Mouse (Mus musculus): ENCODE data around the gene Ovca2. TPM values are rescaled to one million over a fixed set of nuclear protein-coding genes. Genes with fewer than 3 reads are reported as not detected.

The Ovca2 gene
- total and polyA plus RNA-seq, 3 experiments: 7.0 to 26.5 (median 20.4) TPM

DNA sequence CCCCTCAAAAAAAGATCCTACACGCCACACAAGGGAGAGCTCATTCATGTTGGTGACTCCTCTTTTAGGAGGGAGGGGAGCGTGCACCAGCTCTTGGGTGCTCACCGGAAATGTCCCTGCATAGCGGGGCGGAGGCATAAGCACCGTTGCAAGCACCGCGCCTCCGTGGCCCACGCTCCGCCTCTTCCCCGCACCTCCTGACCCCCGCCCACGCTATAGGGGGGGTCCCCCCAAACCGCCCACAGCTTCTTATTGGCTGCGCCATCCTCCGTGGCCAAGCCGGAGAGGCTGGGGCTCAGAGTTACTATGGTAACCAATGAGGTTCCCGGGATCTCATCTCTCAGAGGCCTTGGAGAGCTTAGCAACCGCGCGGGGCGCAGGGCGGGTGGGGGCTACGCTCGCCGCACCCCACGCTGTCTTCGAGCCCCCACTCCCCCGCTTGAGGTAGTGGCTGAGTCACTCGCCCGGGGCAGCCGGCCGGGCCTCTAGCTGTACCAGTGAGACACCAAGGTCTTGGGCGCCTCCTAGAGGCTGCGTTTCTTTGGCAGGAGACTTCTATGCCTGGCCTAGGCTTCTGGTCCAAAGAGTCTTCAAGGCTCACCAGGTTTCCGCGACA, 8.4 kb downstream of the Ovca2 start:
- peak; percentile 95 for DNase-seq

DNA sequence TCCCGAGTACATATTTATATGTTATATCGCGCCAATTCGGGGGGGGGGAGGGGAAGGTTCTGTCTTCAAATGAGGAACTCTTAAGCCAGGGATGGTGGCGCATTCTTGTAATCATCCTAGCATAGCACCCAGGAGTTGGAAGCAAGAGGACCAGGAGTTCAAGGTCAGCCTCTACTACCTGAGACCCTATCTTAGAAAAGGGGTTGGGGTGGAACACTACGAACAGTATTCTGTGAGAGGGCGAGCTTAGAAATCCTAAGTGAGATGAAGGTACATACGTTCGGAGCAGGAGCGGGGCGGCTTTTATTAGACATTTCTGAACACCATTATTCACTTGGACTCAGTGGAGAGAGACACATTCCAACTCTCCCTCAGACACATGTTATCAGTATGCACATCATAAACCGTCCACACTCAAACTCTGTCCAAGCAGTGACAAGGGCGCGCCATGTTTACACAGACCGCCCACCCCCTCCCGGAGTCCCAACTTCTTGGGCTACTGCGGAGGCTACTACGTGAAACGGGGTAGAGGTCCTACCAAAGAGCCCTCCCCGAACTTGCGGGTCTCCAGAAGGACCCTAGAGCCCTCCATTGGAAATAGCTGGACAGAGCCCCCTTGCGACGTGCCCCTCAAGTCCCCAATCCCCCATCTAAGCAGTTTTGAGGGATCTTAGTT, 9.1 kb downstream of the Ovca2 start, which contains the start of gene Hic1:
Hic1 (minus strand) TSS at position 115 of the 676 bp plus-strand sequence.
- DNase-seq: peak; percentile 44

DNA sequence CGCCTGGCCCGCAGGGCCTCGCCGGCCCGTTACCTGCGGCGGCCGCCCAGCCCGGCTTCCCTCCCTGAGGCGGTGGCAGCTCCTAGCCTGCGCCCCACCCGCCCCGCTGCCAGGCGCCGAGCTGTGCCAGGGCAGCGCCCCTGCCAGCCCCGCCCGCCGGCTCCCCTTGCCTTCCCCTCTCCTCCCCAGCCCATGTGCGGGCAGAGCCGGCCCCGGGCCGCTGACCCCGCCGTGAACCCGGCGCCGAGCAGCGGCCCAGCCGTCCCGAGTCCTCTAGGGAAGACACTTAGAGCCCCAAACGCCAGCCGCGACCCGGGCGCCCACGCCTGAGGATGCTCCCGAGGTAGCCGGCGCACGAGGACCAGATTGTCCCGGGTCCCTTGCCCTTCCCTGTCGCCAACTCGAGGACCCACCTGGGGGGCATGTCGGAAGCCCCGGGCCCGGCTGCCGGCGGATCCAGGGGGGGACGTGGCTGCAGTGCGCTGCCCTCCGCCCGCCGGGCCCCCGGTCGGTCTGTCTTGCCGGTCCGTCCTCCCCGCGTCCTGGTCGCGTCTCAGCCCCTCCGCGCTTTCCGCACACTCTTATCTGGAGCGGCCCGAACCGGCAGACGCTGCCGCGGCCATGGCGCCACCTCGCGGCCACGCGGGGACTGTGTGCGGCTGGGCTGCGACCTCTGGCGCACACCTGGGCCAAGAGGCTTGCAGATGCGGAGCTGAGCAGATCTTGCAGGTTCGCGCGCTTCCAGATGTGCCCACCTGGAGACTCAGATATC, 9.9 kb downstream of the Ovca2 start:
- peak; percentile 89 for DNase-seq

DNA sequence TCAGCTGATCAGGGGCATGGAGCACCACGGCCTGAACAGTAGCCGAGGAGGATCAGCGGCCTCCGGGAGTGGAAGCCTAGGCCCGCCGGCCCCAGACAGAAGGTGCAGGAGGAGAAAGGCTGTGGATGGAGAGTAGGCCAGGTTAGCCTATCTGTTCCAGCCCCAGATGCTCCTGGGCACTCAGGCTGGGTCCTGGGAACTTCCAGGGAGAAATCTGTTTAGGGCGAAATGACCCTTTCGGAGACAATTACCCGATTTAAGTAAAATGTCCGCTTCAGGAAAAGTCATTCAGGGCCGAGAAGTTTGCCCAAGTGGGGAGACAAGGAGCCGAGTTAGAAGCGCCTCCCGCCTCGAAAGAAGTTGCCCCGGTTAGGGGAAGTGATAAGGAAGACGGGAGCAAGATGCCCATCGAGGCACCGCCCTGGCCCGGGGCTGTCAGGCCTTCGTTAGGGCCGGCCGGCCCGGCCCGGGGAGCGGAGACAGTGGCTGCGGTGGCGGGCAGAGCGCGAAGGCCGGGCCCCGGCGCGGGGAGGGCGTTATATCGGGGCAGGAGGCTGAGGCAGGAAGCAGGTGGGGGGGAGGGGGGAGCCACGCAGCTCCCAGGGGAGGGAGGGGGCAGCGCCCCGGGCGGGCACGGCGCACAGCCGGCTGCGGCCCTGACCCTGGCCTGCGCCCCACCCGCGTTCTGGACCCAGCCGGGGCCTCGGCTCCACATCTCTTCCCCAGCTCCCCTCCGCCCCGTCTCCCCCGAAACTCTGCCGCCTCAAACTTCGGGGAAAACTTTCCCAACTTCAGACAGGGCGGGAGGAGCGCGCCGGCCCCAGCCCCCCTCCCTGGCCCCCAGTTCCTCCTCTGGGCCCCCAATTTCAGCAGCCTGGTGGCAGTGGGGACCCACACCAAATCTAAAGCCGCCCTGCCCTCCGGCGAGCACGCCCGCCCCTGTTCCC, 10.7 kb downstream of the Ovca2 start:
- peak; percentile 56 for DNase-seq

DNA sequence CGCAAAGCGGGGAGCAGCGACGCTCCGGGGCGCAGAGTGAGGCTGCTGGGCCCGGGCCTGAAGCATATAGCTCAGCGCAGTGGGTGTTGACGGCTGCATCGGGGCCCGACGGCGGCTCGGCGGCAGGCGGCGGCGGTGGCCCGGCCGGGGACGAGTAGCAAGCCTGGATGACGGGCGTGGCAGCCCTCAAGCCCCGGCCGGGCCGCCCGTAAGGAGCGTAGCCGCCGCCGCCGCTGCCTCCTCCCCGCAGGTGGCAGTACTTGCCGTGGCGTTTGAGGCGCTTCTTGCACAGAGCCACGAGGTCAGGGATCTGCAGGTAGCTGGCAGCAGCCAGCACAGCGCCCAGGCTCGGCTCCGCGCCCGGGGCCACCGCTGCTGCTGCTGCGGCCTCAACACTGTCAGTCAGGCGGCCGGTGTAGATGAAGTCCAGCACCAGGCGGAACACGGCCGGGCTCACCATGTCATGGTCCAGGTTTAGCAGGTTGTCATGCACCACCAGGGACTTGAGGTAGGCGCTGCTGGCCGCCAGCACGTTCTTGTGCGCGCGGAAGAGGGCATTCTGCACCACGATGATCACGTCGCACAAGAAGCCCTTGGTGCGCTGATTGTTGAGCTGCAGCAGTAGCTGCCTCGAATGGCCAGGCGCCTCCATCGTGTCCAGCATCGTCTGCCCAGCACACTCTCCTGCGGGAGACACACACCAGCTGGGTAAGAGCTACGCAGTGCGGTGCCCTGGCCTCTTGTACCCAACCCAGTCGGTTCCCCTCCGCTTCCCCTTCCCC, 11.6 kb downstream of the Ovca2 start:
- DNase-seq: peak; percentile 55

DNA sequence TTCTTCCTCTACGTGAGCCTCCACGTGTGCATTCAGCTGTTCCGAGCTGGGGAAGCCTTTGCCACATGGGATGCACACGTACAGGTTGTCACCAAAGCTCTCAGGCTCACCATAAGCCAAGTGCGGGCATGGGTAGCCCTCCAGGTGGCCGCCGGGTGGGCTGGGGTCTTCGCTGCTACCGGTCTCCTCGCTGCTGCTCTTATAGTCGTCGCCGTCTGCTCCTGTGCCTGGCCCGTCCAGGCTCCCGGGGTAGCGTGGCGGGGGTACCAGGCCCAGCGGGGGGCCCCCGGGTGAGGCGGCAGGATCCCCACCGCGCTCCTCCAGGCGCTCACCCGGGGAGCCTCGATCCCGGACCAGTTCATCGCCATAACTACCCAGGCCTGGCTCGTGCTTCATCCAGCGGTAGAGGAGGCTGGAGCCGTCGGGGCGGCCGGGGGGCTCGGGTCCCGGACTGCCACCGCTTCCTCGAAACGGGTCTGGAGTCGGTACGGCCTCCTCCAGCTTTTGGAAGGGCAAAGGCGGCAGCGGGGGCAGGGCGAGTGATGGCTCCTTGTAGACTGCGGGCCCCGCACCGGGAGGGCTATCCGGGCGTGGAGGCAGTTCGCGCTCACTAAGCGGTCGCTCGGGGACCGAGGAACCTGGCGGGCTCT, 12.3 kb downstream of the Ovca2 start:
- peak; percentile 45 for DNase-seq

DNA sequence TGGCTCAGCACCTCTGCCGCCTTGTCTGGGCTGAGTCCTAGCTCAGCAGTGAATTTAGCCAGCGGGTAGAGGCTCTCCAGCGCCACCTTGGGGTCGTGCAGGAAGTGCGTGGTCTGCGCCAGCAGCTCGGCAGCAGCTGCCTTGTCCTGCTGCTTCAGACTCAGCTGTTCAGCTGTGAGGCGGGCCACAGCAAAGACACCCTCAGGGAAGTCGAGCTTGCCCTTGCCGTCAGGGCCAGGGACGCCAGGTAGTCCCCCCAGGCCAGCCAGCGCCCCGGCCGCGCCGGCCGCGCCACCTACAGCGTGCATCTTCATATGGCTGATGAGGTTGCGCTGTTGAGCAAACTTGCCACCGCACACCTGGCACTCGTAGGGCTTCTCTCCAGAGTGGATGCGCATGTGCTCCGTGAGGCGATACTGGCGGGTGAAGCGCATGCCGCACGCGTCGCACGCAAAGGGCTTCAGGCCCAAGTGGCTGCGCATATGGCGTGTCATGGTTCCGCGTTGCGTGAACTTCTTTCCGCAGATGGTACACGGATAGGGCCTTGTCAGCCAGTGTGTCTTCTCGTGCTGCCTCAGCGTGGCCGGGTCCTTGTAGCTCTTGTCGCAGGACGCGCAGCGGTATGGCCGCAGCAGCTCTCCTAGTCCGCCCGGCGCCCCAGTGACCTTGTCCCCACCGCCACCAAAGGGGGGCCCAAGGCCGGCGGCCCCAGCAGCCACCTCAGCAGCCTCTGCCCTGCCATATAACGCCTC, 13.0 kb downstream of the Ovca2 start:
- peak; percentile 89 for DNase-seq

DNA sequence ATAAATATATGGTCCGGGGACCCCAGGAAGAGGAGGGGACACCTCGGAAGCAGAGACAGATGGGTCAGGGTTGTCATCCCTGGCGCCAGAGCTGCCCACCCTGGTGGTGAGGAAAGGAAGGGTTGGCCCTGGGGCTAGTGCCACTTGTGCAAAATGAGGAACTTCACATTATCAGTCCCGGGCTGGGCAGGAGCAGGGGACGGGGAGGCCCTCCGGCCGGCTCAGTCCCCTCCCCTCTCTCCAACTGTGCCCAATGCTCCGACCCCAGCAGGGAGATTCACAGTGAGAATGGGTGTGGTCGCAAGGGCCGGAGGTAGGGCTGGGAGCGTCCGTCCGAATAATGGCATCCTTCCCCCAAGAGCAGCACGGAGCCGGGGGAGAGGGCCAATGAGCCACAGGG, 13.9 kb downstream of the Ovca2 start:
- no peak for DNase-seq

DNA sequence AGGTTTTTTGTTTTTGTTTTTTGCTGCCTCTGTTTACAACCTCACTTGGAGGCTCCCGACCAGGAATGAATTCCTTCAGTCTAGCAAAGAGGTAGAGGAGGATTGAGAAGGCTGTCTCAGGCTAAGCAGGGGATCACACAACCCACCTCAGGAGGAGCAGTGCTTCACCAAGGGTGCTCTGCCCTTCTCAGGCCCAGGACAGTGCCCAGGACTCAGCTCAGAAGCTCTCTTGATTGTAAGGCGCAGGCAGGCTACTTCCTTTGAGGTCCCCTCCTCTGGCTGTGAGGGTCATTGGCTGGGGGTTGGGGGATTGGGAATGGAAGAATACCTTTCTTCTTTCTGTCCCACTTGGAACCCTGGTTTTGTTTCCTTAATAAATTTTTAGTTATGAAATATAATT, 14.6 kb downstream of the Ovca2 start:
- no peak for DNase-seq

DNA sequence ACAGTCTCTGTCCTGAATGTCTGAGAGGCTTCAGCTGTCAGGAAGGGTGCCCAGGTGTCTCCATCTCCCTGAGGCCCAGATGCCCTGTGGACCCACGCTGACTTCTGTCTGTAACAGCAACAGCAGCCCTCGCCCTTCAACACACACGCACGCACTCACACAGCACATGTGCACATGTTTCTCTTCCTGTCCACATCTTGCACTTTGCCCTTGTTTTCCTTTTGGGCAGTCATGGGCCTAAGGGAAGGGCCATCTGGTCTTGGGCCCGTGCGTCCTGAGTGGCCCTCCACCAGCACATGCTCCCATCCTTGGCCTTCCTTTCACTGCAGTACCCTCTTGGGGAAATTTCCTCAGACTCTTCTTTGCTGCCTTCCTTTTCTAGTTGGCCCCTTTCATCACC, 15.3 kb downstream of the Ovca2 start:
- DNase-seq: no peak

DNA sequence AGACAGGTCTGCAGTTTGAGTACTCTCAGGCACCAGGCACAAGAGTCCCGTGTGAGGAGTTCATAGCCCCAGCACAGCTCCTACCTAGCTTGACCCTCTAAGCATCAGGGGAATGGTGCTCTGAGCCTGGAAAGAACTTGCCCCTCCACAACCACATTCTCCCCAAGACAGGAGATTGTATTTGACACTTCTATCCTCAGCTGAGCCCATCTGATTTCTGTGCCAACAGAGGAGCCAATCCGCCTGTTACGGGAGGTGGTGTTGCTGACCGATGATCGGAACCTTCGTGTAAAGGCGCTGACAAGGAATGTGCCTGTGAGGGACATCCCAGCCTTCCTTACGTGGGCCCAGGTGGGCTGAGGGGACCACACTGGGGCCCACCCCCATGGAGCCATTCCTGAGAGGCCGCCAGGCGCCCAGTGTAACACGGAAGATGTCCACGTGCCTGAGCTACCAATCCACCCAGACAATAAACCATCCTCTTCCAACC, 16.0 kb downstream of the Ovca2 start:
- DNase-seq: no peak

DNA sequence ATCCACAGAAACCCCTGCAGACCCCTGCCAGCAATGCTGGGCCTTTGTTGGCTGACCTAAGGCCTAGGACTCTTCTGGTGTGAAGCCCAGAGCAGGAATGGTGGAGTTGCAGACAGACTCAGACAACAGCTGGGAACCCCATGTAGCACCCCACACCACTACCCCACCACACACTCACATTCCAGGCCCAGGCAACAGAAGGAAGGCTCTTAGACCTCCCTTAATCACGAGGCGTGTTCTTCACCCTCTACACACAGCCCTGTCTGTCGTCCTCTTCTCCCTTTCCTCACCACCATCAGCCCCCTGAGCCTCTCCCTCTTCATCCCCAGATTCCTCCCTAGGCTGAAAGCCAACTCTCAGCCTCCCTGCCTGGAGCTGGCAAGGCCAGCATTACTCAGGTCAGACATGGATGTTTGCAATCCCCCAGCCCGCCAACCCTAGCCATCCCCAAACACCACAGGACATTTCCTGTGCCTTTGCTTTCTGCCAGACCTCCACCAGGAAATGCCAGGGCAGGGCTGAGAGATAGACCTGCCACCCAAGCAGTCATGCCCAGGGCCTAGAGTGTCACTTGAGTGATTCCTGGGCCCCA, 17.1 kb downstream of the Ovca2 start:
- DNase-seq: no peak

DNA sequence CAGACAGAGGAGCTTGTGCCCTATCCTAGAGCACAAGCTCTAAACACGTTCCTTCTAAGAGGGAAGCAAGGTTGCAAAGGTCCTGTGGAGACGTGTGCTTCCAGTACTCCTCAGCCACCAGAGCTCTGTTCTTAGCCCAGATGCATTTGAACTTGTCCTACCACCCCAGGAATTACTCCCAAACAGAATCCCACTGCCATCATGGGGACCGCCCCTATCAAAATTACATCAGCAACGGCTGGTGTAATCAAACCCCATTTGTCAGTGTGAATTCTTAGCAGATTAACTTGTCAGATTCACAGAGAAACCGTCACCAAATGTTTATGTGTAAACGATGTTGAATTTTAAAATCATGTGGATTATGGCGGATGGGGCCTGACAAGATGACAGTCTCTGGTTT, 17.7 kb downstream of the Ovca2 start:
- DNase-seq: no peak

DNA sequence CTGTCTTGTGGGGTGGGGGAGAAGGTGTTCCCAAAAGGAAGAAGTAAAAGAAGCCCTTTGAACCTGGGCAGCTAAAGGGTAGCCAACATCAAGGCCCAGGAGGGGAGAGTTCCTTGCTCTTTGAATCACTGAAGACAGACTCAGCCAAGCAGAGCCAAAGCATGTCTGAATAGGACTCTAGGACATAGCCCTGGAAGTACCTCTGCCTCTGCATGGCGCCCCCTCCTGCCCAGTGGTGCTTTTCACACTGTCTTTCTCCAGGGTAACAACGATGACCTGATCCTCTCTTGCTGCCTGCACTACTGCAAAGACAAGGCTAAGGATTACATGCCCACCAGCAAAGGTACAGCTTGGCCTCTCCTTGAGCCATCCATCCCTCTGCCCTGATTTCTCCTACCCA, 19.1 kb downstream of the Ovca2 start:
- peak; percentile 50 for DNase-seq

DNA sequence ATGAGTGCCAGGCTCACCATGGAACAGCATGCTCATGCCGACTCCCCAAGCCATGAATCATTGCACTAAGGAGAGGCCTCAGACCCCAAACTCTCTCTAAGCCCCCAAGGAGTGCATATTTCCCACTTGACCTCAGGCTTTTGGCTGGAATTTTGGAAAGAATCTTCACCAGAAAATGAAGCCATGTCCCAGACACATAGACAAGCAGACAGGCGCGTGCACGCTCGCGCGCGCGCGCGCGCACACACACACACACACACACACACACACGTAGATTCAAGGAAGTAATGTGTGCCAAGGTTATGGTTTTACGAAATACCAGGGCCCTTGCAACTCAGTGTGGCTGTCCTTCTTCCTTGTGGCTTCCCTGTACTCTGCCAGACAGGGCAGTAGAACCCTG, 20.2 kb downstream of the Ovca2 start:
- DNase-seq: peak; percentile 54

DNA sequence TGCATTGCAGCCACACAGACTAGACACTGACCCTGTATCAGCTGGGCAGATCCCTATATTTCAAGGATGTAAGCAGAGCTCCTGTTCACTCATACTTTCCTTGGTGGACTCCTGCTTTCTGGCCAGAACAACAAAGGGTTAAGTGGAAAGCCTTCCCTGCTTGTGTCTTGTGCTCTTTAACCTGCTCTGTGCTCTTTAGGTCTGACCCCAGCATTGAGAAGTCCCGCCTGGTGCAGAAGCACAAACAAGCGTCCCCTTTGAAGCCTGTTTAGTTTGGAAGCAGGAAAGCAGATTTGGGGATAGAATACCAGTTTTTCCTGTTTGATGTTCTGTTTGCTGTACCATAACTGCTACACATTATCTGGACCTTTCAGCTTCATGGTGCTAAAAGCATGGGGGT, 20.7 kb downstream of the Ovca2 start:
- no peak for DNase-seq

DNA sequence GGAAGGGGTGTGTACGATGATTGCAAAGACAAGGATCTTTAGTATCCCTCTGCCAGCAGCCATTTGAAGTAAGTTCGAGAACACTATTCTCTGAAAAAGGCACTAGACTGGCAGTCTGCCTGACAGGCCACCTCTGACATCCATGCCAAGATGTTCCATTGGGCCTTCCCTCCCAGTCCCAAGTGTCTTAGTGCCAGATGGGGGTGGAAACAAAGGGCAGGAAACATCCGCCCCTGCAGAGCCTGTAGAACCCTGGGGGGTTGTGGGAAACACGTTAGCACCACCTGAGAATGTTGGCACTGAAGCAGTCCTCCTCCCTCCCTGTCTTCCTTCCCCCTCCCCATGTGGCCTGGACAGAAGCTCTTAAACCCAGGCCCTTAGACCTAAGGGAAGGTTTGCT, 21.6 kb downstream of the Ovca2 start:
- DNase-seq: no peak

DNA sequence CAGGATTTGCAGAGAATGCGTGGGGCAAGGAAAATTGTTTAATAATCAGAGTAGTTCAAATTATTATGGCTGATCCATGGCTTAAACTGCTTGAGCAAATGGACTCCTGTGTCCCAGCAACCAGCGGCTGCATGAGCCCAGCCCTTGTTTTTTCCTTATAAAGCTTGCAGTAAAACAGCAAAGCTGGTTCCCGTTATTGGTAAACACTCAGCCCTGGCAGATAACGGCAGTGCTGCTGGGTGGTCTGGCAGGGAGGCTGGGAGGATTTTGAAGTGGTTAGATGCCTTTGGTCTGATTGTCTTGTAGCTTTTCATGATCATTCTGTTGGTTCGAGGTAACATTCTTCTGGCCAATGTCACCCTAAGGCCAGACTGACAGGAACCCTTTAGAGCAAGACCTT, 22.2 kb downstream of the Ovca2 start:
- DNase-seq: no peak

DNA sequence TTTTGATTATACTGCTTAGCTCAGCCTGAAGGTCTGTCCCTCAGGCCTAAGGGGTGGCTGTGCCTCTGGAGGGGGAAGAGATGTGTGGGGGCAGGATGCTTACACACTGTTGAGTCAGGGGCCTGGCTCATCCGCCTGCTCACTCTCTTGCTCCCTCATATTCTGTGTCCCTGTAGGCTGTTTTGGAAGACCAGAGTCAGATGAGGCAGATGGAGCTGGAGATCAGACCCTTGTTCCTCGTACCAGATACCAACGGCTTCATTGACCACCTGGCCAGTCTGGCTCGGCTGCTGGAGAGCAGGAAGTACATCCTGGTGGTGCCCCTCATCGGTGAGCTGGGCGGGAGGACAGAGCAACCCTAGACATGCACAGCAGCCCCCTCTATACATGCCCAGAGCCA, 22.6 kb downstream of the Ovca2 start:
- DNase-seq: no peak
